Mouse (Mus musculus) hindbrain, embryonic 14.5 days (tissue): ENCODE data around the gene Tut4. TPM values are rescaled to one million over a fixed set of nuclear protein-coding genes. Genes with fewer than 3 reads are reported as not detected.

Source experiments
- ATAC-seq: fragments of 200-750 bp; cut with Nextera tagmentation; 2 replicates; pipeline ENCODE4 v1.8.0; 2017; ENCODE audit warnings: moderate number of reproducible peaks, mild to moderate bottlenecking, moderate TSS enrichment, moderate library complexity; ENCODE audit not compliant: low FRiP score
- DNase-seq: peaks from one replicate; pipeline ENCODE4 v3.0.0-alpha.2; 2015; ENCODE audit warnings: low spot score
- H3K27ac ChIP-seq: fragments of 300-500 bp; sonication (generic); 2 replicates; pipeline ENCODE4 v1.5.1; 2014; ENCODE audit warnings: mild to moderate bottlenecking, moderate library complexity
- H3K27me3 ChIP-seq: fragments of 300-500 bp; sonication (generic); 2 replicates; pipeline ENCODE4 v1.6.1; 2014; ENCODE audit warnings: mild to moderate bottlenecking, low read length, mixed read lengths; ENCODE audit not compliant: control insufficient read depth, insufficient read depth
- H3K36me3 ChIP-seq: fragments of 300-500 bp; sonication (generic); replicated peaks from 2 replicates; pipeline ENCODE4 v1.6.1; 2014; ENCODE audit not compliant: control insufficient read depth, insufficient read depth
- H3K4me1 ChIP-seq: fragments of 300-500 bp; sonication (generic); replicated peaks from 2 replicates; pipeline ENCODE4 v1.6.1; 2014; ENCODE audit warnings: antibody characterized with exemption, low read length, mixed read lengths; ENCODE audit not compliant: control insufficient read depth, insufficient read depth
- H3K4me2 ChIP-seq: fragments of 300-500 bp; sonication (generic); replicated peaks from 2 replicates; pipeline ENCODE4 v1.6.1; 2014; ENCODE audit warnings: mild to moderate bottlenecking, moderate library complexity
- H3K4me3 ChIP-seq: fragments of 300-500 bp; sonication (generic); replicated peaks from 2 replicates; pipeline ENCODE4 v1.5.1; 2014; ENCODE audit warnings: mild to moderate bottlenecking, low read length
- H3K9ac ChIP-seq: fragments of 300-500 bp; sonication (generic); 2 replicates; pipeline ENCODE4 v1.6.1; 2014
- H3K9me3 ChIP-seq: fragments of 300-500 bp; sonication (generic); 2 replicates; pipeline ENCODE4 v1.6.1; 2016; ENCODE audit warnings: low read length; ENCODE audit not compliant: control insufficient read depth
- WGBS: fragments of 180-500 bp; shearing (Covaris S2); extraction: QIAGEN DNeasy Blood & Tissue Kit; methylation state at CpG from one replicate; pipeline ENCODE4 v1.1.7; 2014; 5-methylcytosine and 5-hydroxymethylcytosine counted together
- polyA plus RNA-seq: library from polyadenylated mRNA; unstranded; fragments of >200 nt; fragmentation: Nextera tagmentation; extraction: Ambion mirVana; gene quantifications from 2 replicates; pipeline ENCODE4 v1.2.1, GENCODE M21; 2014

Tut4 gene
- polyA plus RNA-seq: 37.7 and 54.8 TPM in 2 replicates

DNA sequence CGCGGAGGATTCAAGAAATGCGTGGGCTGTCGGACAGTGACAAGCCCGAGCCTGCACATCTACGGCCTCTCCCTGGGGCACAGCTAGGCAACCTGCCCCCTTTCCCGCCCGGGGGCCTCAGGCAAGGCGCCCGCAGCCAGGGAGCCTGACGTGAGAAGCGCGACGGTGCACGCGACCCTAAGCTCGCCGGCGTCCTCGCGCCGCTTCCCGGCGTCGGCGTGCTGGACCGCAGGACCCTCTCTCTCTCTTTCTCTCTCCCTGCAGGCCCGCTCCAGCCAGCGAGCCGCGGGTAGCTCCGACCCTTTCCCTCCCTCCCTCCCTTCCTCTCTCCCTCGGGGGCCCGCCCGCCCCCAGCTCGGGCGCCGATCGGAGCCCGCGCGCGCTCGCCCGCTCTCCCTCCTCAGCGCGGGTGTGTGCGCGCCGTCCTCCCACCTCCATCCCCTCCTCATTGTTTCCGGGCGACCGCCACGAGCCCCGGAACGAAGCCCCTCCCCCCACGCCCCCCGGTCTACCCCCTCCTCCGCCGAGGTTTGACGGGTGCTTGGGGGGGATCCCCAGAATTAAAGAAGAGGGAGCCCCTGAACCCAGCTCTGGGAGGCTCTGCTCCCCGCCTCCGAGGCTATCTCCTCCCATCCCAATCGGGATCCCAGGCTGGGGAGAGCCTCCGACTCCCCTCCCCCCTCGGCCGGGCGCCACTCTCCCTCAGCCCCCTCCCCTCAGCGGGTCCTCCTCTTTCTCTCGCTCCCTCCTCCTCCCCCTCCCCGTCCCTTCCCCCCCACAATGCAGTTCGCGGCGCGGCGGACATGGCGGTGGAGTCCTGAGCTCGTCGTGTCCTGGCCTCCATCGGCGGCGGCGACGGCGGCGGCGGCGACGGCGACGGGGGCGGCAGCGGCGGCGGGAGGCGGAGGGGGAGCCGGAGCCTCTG, at the start of gene Tut4:
Tut4 (plus strand) TSS at position 196 of the 925 bp plus-strand sequence.
- under 1% methylated on average over 83 of the region's 97 CpGs for WGBS
- peak within 1 kb of the TSS; percentile 98 for H3K27ac ChIP-seq
- 0 out of 2 replicates have a peak, but pooled peaks cover 7% of the 10 kb centered on the region for H3K36me3 ChIP-seq
- no peaks in the 10 kb centered on the region for H3K27me3 ChIP-seq
- H3K4me3 ChIP-seq: peak within 1 kb of the TSS; percentile 93
- H3K9ac ChIP-seq: peak within 1 kb of the TSS; percentile 90
- DNase-seq (peak; percentile 86), ATAC-seq (peak; percentile 92)
- H3K4me1 ChIP-seq: peaks cover 12% of the 10 kb centered on the region
- no peaks in the 10 kb centered on the region for H3K9me3 ChIP-seq
- peak within 1 kb of the TSS; percentile 66 for H3K4me2 ChIP-seq

DNA sequence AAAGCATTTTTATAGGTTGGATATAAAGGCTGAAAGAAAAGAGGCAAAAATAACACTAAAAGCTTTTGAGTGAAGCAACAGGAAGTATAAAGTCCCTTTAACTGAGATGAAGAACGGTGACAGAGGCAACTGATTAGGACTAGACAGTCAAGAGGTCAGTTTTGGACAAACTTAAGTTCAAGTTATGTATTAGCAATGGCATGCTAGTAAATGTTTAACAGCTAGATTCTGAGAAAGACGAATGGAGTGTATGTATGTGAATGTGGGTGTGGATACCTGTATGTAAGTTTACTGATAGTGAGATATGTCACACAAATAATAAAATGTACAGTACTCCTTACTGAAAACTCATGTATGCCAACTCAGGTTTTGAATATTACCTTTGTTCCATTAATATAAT, 34.6 kb upstream of the Tut4 start:
- no peak overlapping the region for H3K4me2 ChIP-seq
- H3K9ac ChIP-seq: no peak overlapping the region
- H3K27me3 ChIP-seq: no peaks in the 10 kb centered on the region
- DNase-seq (no peak), ATAC-seq (no peak)
- H3K36me3 ChIP-seq: no peaks in the 10 kb centered on the region
- H3K4me3 ChIP-seq: no peak overlapping the region
- no peak overlapping the region for H3K27ac ChIP-seq
- no peaks in the 10 kb centered on the region for H3K4me1 ChIP-seq
- WGBS: 89% methylated on average over 2 of the region's 2 CpGs
- no peaks in the 10 kb centered on the region for H3K9me3 ChIP-seq

DNA sequence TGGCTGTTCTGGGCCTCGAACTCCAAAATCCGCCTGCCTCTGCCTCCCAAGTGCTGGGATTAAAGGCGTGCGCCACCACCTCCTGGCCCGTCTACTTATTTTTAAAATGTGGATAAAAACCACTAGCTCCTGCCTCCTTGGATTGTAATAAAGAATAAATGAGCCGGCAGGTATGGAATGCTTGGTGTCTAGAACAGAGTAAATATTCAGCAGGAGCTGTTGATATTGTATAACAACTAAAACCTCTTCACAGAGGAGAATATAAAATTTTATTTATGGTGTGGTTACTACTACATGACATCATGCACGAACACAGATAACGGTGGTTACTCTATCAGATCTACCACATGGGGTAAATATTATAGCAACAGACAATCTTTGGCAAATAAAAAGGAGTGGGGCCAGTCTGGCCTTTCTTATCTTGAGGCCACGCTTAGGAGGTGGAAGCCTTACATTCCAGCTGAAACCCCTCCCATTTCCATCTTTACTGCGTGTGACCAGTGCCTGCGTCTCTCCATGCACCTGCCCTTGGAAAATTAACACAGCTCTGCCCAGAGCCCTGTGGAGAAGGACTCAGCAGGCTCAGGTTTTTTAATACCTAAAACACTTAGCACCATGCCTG, 31.4 kb upstream of the Tut4 start:
- ATAC-seq (no peak), DNase-seq (no peak)
- Histone ChIP-seq H3K9ac (no peak overlapping the region), H3K36me3 (no peaks in the 10 kb centered on the region), H3K4me2 (no peak overlapping the region), H3K27me3 (no peaks in the 10 kb centered on the region), H3K4me3 (no peak overlapping the region), H3K4me1 (peaks cover 12% of the 10 kb centered on the region), H3K27ac (no peak overlapping the region), H3K9me3 (no peaks in the 10 kb centered on the region)
- WGBS: 81% methylated on average over 11 of the region's 11 CpGs

DNA sequence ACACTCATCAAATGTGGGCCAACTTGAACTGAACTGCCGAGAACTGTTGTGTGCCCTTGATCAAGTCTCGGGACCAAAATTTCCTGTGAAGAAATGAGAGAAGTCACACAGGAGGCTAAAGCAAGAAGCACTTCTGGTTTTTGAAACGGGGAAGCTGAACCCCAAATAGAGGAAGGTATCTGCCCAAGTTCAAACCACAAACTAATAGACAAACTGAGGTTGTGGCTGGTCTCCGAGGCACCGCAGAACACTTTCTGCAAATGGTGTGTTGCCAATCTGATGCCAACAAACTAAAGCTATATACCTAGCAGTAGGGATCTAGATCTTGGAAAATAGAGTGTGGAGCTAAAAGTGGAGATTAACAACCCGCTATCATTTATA, 30.9 kb upstream of the Tut4 start:
- Histone ChIP-seq H3K4me2 (no peak overlapping the region), H3K9ac (no peak overlapping the region), H3K36me3 (no peaks in the 10 kb centered on the region), H3K4me3 (no peak overlapping the region), H3K27ac (no peak overlapping the region), H3K9me3 (no peaks in the 10 kb centered on the region), H3K27me3 (no peaks in the 10 kb centered on the region), H3K4me1 (peaks cover 16% of the 10 kb centered on the region)
- WGBS: 87% methylated on average over 6 of the region's 6 CpGs
- no peak for ATAC-seq
- no peak for DNase-seq

DNA sequence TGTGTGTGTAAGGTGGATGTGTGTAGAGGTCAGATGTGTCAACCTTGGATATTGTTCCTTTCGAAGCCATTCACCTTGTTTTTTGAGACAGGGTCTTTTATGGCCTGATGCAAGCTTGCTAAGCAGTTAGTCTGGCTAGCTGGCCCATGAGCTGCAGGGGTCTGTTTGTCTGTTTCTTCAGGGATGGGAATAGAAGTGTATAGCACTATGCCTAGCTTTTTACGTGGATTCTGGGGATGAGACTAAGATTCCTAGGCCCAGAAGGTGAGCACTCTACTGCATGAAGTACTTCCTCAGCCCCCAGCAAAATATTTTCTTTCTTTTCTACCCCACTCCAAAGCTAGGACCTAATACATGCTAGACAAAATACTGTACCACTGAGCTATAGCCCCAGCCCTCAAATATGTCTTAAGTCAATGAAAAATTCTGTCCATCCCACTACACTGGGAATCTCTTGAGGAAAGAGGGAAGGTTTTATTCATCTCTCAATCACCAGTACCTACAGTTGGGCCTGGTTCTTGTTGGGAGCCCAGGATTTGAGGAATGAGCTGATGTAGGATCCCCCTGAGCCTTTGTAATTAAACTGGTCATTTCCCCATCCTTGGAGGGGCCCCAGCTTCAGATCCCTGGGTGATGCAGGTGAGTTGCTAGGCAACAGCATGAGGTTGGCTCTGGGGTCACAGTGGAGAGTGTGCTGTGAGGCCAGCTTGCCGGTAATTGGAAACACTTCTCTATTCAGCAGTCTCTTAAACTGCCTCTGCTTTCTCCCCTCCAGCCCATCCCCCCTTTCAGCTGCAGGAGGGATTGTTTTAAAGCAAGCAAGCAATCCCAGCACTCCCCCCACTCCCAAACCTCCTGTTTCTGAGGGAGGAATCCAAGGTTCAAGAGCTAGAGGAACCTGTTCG, 28.3 kb upstream of the Tut4 start:
- DNase-seq: peak; percentile 28
- H3K36me3 ChIP-seq: no peaks in the 10 kb centered on the region
- H3K4me3 ChIP-seq: no peak overlapping the region
- peaks cover 19% of the 10 kb centered on the region for H3K4me1 ChIP-seq
- peak overlapping the region; percentile 67 for H3K27ac ChIP-seq
- peak; percentile 68; the same call in 1 of the 2 replicates for ATAC-seq
- H3K4me2 ChIP-seq: no peak overlapping the region
- no peaks in the 10 kb centered on the region for H3K9me3 ChIP-seq
- H3K9ac ChIP-seq: no peak overlapping the region
- 34% methylated on average over 4 of the region's 4 CpGs for WGBS
- no peaks in the 10 kb centered on the region for H3K27me3 ChIP-seq

DNA sequence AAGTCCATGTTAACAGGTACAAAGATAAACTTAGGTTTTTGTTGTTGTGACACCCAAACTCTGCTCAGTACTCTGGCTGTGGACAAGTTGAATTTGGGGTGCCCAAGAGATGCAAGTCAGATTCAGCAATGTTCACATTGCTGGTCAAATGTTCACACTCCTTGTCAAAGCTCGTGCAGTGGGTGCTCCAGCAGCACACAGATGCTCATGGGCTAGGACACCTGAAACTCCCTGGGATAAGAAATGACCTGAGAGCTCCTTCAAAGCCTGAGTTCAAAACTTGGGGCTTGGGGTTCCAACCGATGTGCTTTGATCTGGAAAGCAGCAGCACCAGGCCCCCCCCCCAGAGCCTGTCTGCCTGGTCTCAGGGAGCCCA, 27.7 kb upstream of the Tut4 start:
- Histone ChIP-seq H3K36me3 (no peaks in the 10 kb centered on the region), H3K4me2 (no peak overlapping the region), H3K27me3 (no peaks in the 10 kb centered on the region), H3K9me3 (no peaks in the 10 kb centered on the region), H3K9ac (no peak overlapping the region), H3K4me3 (no peak overlapping the region), H3K27ac (no peak overlapping the region), H3K4me1 (peaks cover 19% of the 10 kb centered on the region)
- 30% methylated on average over 2 of the region's 2 CpGs for WGBS
- DNase-seq: no peak
- ATAC-seq: no peak

DNA sequence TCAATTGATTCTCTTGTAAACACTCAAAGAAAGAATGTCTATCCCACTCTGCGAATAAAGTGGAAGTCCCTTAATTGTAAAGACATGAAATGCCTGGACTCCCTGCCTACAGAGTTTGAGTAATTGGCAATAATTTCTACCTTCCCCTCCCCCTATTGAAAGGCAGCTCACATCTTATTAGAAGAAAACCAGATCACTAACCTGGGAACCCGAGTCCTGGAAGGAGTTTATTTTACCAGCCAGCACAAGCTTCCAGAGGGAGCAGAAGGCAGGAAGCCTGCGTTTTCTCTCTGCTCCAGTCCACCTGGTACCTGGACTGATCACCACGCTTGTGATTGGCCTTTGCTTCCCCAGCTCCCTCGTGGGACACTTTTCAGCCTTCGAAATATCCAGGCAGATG, 25.9 kb upstream of the Tut4 start:
- H3K9me3 ChIP-seq: no peaks in the 10 kb centered on the region
- no peak for DNase-seq
- no peak overlapping the region for H3K4me2 ChIP-seq
- H3K27ac ChIP-seq: no peak overlapping the region
- no peaks in the 10 kb centered on the region for H3K27me3 ChIP-seq
- peaks cover 19% of the 10 kb centered on the region for H3K4me1 ChIP-seq
- ATAC-seq: no peak
- H3K4me3 ChIP-seq: no peak overlapping the region
- H3K36me3 ChIP-seq: no peaks in the 10 kb centered on the region
- no peak overlapping the region for H3K9ac ChIP-seq
- 45% methylated on average over 6 of the region's 6 CpGs for WGBS

DNA sequence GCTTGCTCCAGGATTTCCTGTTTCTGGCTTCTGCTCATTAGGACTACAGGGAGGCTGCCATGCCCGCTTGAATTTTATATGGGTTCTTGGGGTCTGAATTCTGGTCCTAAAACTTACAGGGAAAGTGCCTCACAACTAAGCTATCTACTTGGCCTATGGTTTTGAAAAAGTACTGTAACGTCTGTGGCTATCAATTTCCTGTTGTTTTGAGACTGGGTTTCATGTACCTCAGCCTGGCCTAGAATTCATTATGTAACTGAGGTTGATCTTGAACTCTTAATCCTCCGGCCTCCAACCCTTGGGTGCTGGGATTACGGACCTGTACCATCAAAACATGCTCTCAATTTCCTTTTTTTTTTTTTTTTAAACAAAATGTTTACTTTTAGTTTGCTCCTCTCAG, 25.0 kb upstream of the Tut4 start:
- 78% methylated on average over 4 of the region's 4 CpGs for WGBS
- Histone ChIP-seq H3K4me2 (no peak overlapping the region), H3K36me3 (no peaks in the 10 kb centered on the region), H3K27ac (no peak overlapping the region), H3K4me1 (peaks cover 19% of the 10 kb centered on the region), H3K27me3 (no peaks in the 10 kb centered on the region), H3K9me3 (no peaks in the 10 kb centered on the region), H3K9ac (no peak overlapping the region), H3K4me3 (no peak overlapping the region)
- ATAC-seq (no peak), DNase-seq (no peak)

DNA sequence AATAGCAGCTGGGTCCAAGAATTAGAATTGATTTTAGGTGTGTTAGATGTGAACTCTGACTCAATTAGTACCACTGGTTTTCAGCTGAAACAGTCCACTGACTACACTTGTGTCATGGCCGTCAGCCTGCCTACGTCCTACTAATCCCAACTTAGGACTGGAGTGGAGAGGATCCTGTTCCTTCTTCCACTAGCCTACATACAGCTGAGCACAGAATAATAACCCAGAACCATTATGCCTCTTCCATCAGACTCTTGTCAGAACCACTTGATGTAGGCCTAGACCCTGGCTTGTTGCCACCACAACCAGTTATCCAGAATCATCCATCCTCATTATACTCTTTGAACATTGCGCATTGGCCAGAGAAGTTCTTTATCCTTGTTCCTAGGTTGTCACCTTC, 24.4 kb upstream of the Tut4 start:
- Histone ChIP-seq H3K4me3 (no peak overlapping the region), H3K4me2 (no peak overlapping the region), H3K9ac (no peak overlapping the region), H3K36me3 (no peaks in the 10 kb centered on the region), H3K27ac (no peak overlapping the region), H3K9me3 (no peaks in the 10 kb centered on the region), H3K4me1 (peaks cover 19% of the 10 kb centered on the region), H3K27me3 (no peaks in the 10 kb centered on the region)
- ATAC-seq (no peak), DNase-seq (no peak)
- WGBS: 93% methylated on average over 3 of the region's 3 CpGs
